Mouse (Mus musculus): Measurements from ENCODE around the gene Mrpl54. TPM values are rescaled to one million over a fixed set of nuclear protein-coding genes. Genes with fewer than 3 reads are reported as not detected.

Gene Mrpl54
- polyA plus RNA-seq, 1 experiment = 169 TPM

GRCm38 (mm10) chr10:81279496-81279895 lies 12.8 kb upstream of the Mrpl54 start:
- no peaks in the 10 kb centered on the region for H3K27me3 ChIP-seq (ENCODE audit: control insufficient read depth, insufficient read depth, low read length)
- H3K27ac ChIP-seq (ENCODE audit: insufficient read depth, low read depth, low read length) = no peak overlapping the region
- H3K4me3 ChIP-seq (ENCODE audit: low read depth, low read length) = no peak overlapping the region
- WGBS = 65% methylated on average over 10 of the region's 10 CpGs
- H3K36me3 ChIP-seq (ENCODE audit: control insufficient read depth, insufficient read depth, low read length) = peaks cover 71% of the 10 kb centered on the region
- no peaks in the 10 kb centered on the region; the same call in 1 of the 2 replicates for H3K4me1 ChIP-seq (ENCODE audit: control insufficient read depth, insufficient read depth, insufficient read length, low read length)
- TF ChIP-seq POLR2A (IDR thresholded peaks at IDR 0.05; ENCODE audit: low read depth, low read length) = no peak

DNA sequence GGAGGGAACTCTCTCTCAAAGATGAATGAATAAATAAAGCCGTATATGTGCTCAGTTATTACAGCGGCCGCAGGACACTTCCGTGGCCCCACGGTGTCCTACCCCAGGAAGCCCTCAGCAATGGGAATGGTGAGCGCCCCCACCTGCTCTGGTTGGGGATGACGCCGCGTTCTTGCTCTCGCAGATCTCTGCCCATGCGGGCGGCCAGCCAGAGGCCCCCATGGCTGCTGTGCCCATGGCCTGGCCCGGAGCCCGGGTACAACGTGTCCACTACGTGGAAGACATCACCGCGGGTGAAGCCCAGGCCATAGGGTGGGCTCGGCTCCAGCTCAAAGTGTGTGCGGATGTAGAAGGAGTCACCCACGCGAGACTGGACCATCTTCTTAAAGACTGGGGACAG lies 10.9 kb upstream of the Mrpl54 start:
- 91% methylated on average over 22 of the region's 22 CpGs for WGBS
- no peak overlapping the region for H3K4me3 ChIP-seq (ENCODE audit: low read depth, low read length)
- H3K27me3 ChIP-seq (ENCODE audit: control insufficient read depth, insufficient read depth, low read length) = no peaks in the 10 kb centered on the region
- no peaks in the 10 kb centered on the region; the same call in 1 of the 2 replicates for H3K4me1 ChIP-seq (ENCODE audit: control insufficient read depth, insufficient read depth, insufficient read length, low read length)
- TF ChIP-seq CTCF (IDR thresholded peaks at IDR 0.05; ENCODE audit: extremely low read depth, insufficient read length, insufficient replicate concordance, low read depth, low read length) = no peak
- TF ChIP-seq POLR2A (IDR thresholded peaks at IDR 0.05; ENCODE audit: low read depth, low read length) = no peak
- H3K36me3 ChIP-seq (ENCODE audit: control insufficient read depth, insufficient read depth, low read length) = peaks cover 83% of the 10 kb centered on the region
- no peak overlapping the region for H3K27ac ChIP-seq (ENCODE audit: insufficient read depth, low read depth, low read length)

DNA sequence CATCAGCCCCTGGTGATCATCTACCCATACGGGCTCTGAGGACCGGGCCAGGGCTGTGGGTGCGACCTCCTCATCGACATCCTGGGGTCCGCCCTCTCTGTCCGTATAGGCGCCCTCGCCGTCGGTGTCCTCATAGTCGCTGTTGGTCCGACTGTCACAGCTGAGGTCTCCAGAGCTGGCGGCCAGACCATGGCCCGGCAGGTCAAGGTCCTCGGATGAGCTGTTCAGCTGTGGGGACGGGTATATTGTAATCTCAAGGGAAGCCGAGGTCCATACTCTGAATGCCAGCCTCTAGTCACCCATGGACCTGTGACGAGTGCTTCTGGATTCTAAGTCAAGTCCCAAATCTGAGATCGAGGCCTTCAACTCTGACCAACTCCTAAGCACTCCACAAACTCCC lies 7.1 kb upstream of the Mrpl54 start:
- 90% methylated on average over 19 of the region's 19 CpGs for WGBS
- Histone ChIP-seq H3K36me3 (ENCODE audit: control insufficient read depth, insufficient read depth, low read length) (peaks cover 73% of the 10 kb centered on the region), H3K4me3 (ENCODE audit: low read depth, low read length) (no peak overlapping the region), H3K4me1 (ENCODE audit: control insufficient read depth, insufficient read depth, insufficient read length, low read length) (peaks cover 6% of the 10 kb centered on the region), H3K27ac (ENCODE audit: insufficient read depth, low read depth, low read length) (no peak overlapping the region), H3K27me3 (ENCODE audit: control insufficient read depth, insufficient read depth, low read length) (no peaks in the 10 kb centered on the region)
- TF ChIP-seq POLR2A (IDR thresholded peaks at IDR 0.05; ENCODE audit: low read depth, low read length) (no peak), CTCF (IDR thresholded peaks at IDR 0.05; ENCODE audit: extremely low read depth, insufficient read length, insufficient replicate concordance, low read depth, low read length) (no peak)

DNA sequence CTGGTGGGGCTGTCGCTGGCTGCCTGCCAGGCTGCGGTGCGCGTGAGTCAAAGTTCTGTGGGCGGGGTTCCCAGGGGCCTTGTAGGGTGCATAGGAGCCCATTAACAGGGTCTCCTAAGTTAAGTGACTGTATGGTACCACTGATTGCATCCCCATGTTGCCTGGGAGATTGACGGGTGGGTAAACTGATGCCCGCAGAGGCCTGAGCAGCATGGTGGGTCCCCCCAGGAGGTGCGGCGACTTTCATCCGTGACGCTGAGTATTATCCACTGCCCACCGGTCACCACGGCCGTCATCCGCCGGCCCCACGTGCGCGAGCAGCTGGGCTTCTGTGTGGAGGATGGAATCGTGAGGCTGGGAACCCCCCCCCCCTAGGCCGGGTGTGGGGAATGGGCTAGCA lies 5.6 kb upstream of the Mrpl54 start:
- no peak overlapping the region for H3K27ac ChIP-seq (ENCODE audit: insufficient read depth, low read depth, low read length)
- TF ChIP-seq POLR2A (IDR thresholded peaks at IDR 0.05; ENCODE audit: low read depth, low read length) (no peak), CTCF (IDR thresholded peaks at IDR 0.05; ENCODE audit: extremely low read depth, insufficient read length, insufficient replicate concordance, low read depth, low read length) (no peak)

DNA sequence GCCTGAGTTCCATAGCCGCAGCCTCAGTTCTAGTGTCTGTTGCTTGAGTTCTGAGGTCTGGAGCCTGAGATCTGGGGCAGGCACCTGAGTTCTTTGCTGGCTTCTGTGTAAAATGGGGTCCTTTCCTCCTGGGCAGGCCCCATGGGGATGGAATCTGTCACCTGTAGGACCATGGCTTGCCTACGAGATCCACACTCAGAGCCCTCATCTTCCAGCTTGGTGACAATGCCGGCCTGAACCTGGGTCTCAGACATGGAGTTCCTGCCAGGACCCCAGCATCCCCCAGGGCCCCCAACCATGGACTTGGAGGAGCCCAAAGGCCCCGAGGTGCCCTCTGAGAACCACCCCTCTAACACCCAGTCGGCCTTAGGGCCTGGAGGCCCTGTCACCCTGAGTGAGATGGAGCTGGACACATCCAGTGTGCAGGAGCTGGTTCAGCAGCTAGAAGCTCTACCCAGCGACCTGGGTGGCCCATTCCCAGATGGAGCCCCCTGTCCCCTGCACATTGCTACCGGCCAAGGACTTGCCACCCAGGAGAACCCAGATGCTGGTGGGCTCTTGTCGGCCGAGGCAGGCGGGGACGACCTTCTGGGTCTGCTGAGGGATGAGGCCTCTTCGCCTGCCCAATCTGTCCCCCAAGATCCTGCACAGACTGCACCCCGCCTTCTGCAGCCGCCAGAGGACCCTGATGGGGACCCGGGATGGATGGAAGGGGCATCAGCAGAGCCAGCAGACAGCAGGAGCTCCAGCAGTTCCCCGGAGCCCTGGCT lies 2.1 kb upstream of the Mrpl54 start:
- peaks cover 12% of the 10 kb centered on the region for H3K4me1 ChIP-seq (ENCODE audit: control insufficient read depth, insufficient read depth, insufficient read length, low read length)
- H3K36me3 ChIP-seq (ENCODE audit: control insufficient read depth, insufficient read depth, low read length) = peaks cover 35% of the 10 kb centered on the region
- H3K4me3 ChIP-seq (ENCODE audit: low read depth, low read length) = peak overlapping the region; percentile 89
- H3K27ac ChIP-seq (ENCODE audit: insufficient read depth, low read depth, low read length) = peak overlapping the region; percentile 84
- 65% methylated on average over 16 of the region's 16 CpGs for WGBS
- TF ChIP-seq POLR2A (IDR thresholded peaks at IDR 0.05; ENCODE audit: low read depth, low read length) (no peak), CTCF (IDR thresholded peaks at IDR 0.05; ENCODE audit: extremely low read depth, insufficient read length, insufficient replicate concordance, low read depth, low read length) (no peak)
- H3K27me3 ChIP-seq (ENCODE audit: control insufficient read depth, insufficient read depth, low read length) = no peaks in the 10 kb centered on the region

More for the DNA sequence above, 5.6 kb upstream of the Mrpl54 start:
- Histone ChIP-seq H3K4me3 (ENCODE audit: low read depth, low read length) (no peak overlapping the region), H3K27me3 (ENCODE audit: control insufficient read depth, insufficient read depth, low read length) (no peaks in the 10 kb centered on the region), H3K4me1 (ENCODE audit: control insufficient read depth, insufficient read depth, insufficient read length, low read length) (peaks cover 10% of the 10 kb centered on the region), H3K36me3 (ENCODE audit: control insufficient read depth, insufficient read depth, low read length) (peaks cover 59% of the 10 kb centered on the region)
- WGBS = 82% methylated on average over 21 of the region's 21 CpGs

GRCm38 (mm10) chr10:81268056-81268455 lies 1.3 kb upstream of the Mrpl54 start:
- TF ChIP-seq POLR2A (IDR thresholded peaks at IDR 0.05; ENCODE audit: low read depth, low read length) = peak; percentile 95
- no peak for TF ChIP-seq CTCF (IDR thresholded peaks at IDR 0.05; ENCODE audit: extremely low read depth, insufficient read length, insufficient replicate concordance, low read depth, low read length)
- Histone ChIP-seq H3K27ac (ENCODE audit: insufficient read depth, low read depth, low read length) (peak overlapping the region; percentile 84), H3K36me3 (ENCODE audit: control insufficient read depth, insufficient read depth, low read length) (peaks cover 28% of the 10 kb centered on the region), H3K4me1 (ENCODE audit: control insufficient read depth, insufficient read depth, insufficient read length, low read length) (peaks cover 12% of the 10 kb centered on the region), H3K4me3 (ENCODE audit: low read depth, low read length) (peak overlapping the region; percentile 89), H3K27me3 (ENCODE audit: control insufficient read depth, insufficient read depth, low read length) (no peaks in the 10 kb centered on the region)
- WGBS = under 1% methylated on average over 23 of the region's 23 CpGs

DNA sequence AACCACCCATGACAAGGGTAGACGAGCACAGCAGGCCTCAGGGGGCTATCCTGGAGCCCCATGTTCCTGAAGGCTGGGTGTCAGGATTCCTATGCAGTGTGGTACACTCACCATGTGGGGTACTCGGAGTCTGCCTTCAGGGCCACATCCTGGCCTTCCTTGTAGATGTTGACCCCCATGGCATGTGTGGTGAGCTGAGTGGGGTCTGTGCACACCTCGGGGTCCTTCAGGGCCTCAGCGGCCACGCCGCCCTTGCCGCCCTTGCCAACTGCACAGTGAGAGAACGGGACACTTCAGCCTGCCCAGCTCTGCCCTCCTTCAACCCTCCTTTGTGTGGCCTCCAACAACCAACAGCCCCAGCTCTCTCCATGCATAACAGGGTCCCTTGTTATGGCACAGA lies 1.2 kb downstream of the Mrpl54 start:
- Histone ChIP-seq H3K4me3 (ENCODE audit: low read depth, low read length) (no peak overlapping the region), H3K27ac (ENCODE audit: insufficient read depth, low read depth, low read length) (no peak overlapping the region), H3K4me1 (ENCODE audit: control insufficient read depth, insufficient read depth, insufficient read length, low read length) (peaks cover 12% of the 10 kb centered on the region), H3K27me3 (ENCODE audit: control insufficient read depth, insufficient read depth, low read length) (no peaks in the 10 kb centered on the region), H3K36me3 (ENCODE audit: control insufficient read depth, insufficient read depth, low read length) (peaks cover 4% of the 10 kb centered on the region; the same call in 1 of the 2 replicates)
- TF ChIP-seq POLR2A (IDR thresholded peaks at IDR 0.05; ENCODE audit: low read depth, low read length) (no peak), CTCF (IDR thresholded peaks at IDR 0.05; ENCODE audit: extremely low read depth, insufficient read length, insufficient replicate concordance, low read depth, low read length) (no peak)
- WGBS = 98% methylated on average over 8 of the region's 8 CpGs

Measured in small intestine, adult 2 months (tissue).